In the genomic region with DNA sequence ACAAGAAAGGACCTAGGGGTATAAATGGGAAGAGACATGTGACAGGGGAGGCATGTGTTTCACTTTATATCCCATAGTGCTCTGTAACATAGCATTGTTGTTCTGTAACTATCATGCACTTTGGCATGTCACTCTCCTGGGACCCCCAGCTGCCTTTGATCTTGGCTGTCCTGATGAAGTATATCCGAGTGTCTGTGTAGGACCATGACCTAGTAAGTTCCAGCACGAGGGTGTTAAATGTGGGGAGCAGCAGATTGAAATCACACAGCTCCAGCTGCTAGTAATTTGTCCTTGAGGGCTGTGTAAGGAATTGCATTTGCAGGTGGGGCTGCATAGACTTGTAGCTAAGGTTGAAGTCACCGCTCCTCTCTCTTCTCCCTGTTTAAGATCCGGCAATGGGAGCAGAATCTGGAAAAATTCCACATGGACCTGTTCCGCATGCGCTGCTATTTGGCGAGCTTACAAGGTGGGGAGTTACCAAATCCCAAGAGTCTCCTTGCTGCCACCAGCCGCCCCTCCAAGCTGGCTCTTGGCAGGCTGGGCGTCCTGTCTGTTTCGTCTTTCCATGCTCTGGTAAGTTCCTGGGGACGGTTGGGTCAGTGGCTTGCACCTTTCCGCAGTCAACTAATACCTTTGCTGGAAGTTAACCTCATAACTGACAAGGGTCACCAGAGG, we compare ENCODE assay signal across 26 mouse cellular contexts.
DNase-seq lines count a peak whose midpoint lies in the region; ATAC-seq and TF ChIP-seq lines count a peak whose summit lies in the region.
"Had no signal": no experiment of that assay in that cellular context is flagged by ENCODE, and none has a peak within 500 bp of the region (broad histone marks: within the 10 kb centered on the region; RNA-seq: fewer than 3 reads in every experiment).

No protein-coding gene starts in this region.

- H3K36me3 ChIP-seq in forebrain, postnatal 0 days (ENCODE audit: insufficient read depth), result 0 out of 2 replicates have a peak, but pooled peaks cover 14% of the 10 kb centered on the region
- H3K36me3 ChIP-seq in forebrain, embryonic 15.5 days, result peaks cover 14% of the 10 kb centered on the region
- peaks cover 28% of the 10 kb centered on the region; the same call in 1 of the 2 replicates for H3K36me3 ChIP-seq in limb, embryonic 12.5 days
- H3K36me3 ChIP-seq: forebrain, embryonic 12.5 days; heart, embryonic 13.5 days; hindbrain, embryonic 13.5 days; liver, embryonic 15.5 days; neural tube, embryonic 15.5 days had no signal

- no peak overlapping the region for H3K4me2 ChIP-seq in forebrain, postnatal 0 days (ENCODE audit: low read depth)
- H3K4me2 ChIP-seq in forebrain, embryonic 15.5 days (replicated peaks), result no peak overlapping the region
- H3K4me2 ChIP-seq in limb, embryonic 12.5 days, result no peak overlapping the region
- H3K4me2 ChIP-seq: forebrain, embryonic 12.5 days; heart, embryonic 13.5 days; hindbrain, embryonic 13.5 days; liver, embryonic 15.5 days; neural tube, embryonic 15.5 days had no signal

- no peak overlapping the region for H3K4me3 ChIP-seq in forebrain, postnatal 0 days (ENCODE audit: low read depth, low read length)
- H3K4me3 ChIP-seq in forebrain, embryonic 15.5 days, result no peak overlapping the region
- no peak overlapping the region for H3K4me3 ChIP-seq in limb, embryonic 12.5 days (replicated peaks)
- H3K4me3 ChIP-seq: erythroblast, embryonic 14.5 days; forebrain, embryonic 12.5 days; heart, adult 2 months; heart, embryonic 13.5 days; hindbrain, embryonic 13.5 days; liver, embryonic 15.5 days; neural tube, embryonic 15.5 days had no signal

- no peaks in the 10 kb centered on the region for H3K9me3 ChIP-seq in forebrain, postnatal 0 days (ENCODE audit: low read length)
- H3K9me3 ChIP-seq in forebrain, embryonic 15.5 days, result no peaks in the 10 kb centered on the region
- H3K9me3 ChIP-seq in limb, embryonic 12.5 days, result no peaks in the 10 kb centered on the region
- H3K9me3 ChIP-seq: forebrain, embryonic 12.5 days; heart, embryonic 13.5 days; hindbrain, embryonic 13.5 days; liver, embryonic 15.5 days; neural tube, embryonic 15.5 days had no signal

- no peak for TF ChIP-seq CTCF in forebrain, postnatal 0 days (IDR thresholded peaks at IDR 0.05; ENCODE audit: low read depth)
- TF ChIP-seq CTCF in brain, embryonic 14.5 days (IDR thresholded peaks at IDR 0.05; ENCODE audit: borderline replicate concordance, extremely low read depth, insufficient read depth, insufficient read length), result no peak

- 51% methylated on average over 12 of the region's 12 CpGs for WGBS in forebrain, postnatal 0 days
- WGBS in forebrain, embryonic 15.5 days, result 71% methylated on average over 12 of the region's 12 CpGs
- WGBS in limb, embryonic 12.5 days, result 50% methylated on average over 12 of the region's 12 CpGs

- ATAC-seq in forebrain, postnatal 0 days, result no peak
- ATAC-seq in forebrain, embryonic 15.5 days (replicated peaks), result no peak
- ATAC-seq in limb, embryonic 12.5 days (ENCODE audit: insufficient number of reproducible peaks, insufficient read depth, low FRiP score, low TSS enrichment, low read depth), result peak; percentile 77
- ATAC-seq: inflammation-experienced regulatory T-cells, adult 6 months had no signal

- no peak overlapping the region for H3K27ac ChIP-seq in forebrain, postnatal 0 days (ENCODE audit: low read depth, low read length)
- no peak overlapping the region for H3K27ac ChIP-seq in forebrain, embryonic 15.5 days (replicated peaks)
- no peak overlapping the region for H3K27ac ChIP-seq in limb, embryonic 12.5 days
- H3K27ac ChIP-seq: forebrain, embryonic 12.5 days; heart, adult 2 months; heart, embryonic 13.5 days; hindbrain, embryonic 13.5 days; kidney, postnatal 0 days; liver, embryonic 15.5 days; macrophage; neural tube, embryonic 15.5 days had no signal

- H3K27me3 ChIP-seq in forebrain, postnatal 0 days (ENCODE audit: insufficient read depth, low read length), result no peaks in the 10 kb centered on the region
- no peaks in the 10 kb centered on the region for H3K27me3 ChIP-seq in forebrain, embryonic 15.5 days
- H3K27me3 ChIP-seq in limb, embryonic 12.5 days, result no peaks in the 10 kb centered on the region
- H3K27me3 ChIP-seq: forebrain, embryonic 12.5 days; heart, embryonic 13.5 days; hindbrain, embryonic 13.5 days; liver, embryonic 15.5 days; neural tube, embryonic 15.5 days had no signal

- H3K9ac ChIP-seq in forebrain, postnatal 0 days, result no peak overlapping the region
- no peak overlapping the region for H3K9ac ChIP-seq in forebrain, embryonic 15.5 days (replicated peaks)
- H3K9ac ChIP-seq in limb, embryonic 12.5 days (replicated peaks), result no peak overlapping the region
- H3K9ac ChIP-seq: forebrain, embryonic 12.5 days; heart, embryonic 13.5 days; hindbrain, embryonic 13.5 days; liver, embryonic 15.5 days; neural tube, embryonic 15.5 days had no signal

- 0 out of 2 replicates have a peak, but pooled peaks cover 5% of the 10 kb centered on the region for H3K4me1 ChIP-seq in forebrain, postnatal 0 days (ENCODE audit: insufficient read depth)
- peaks cover 17% of the 10 kb centered on the region for H3K4me1 ChIP-seq in forebrain, embryonic 15.5 days
- H3K4me1 ChIP-seq in limb, embryonic 12.5 days (replicated peaks), result peaks cover 30% of the 10 kb centered on the region
- H3K4me1 ChIP-seq: forebrain, embryonic 12.5 days; hindbrain, embryonic 13.5 days; liver, embryonic 15.5 days had no signal

- no peak for TF ChIP-seq POLR2A in brain, embryonic 14.5 days (IDR thresholded peaks at IDR 0.05; ENCODE audit: borderline replicate concordance, extremely low read depth, insufficient read depth, insufficient read length, poor library complexity, severe bottlenecking)

- DNase-seq in forebrain, postnatal 0 days, result peak; percentile 44
- peak; percentile 36 for DNase-seq in brain, embryonic 14.5 days (ENCODE audit: low read depth)
- peak; percentile 32 for DNase-seq in embryo, embryonic 11 days
- no peak for DNase-seq in adrenal gland, postnatal 10 days
- DNase-seq in right cerebral cortex, postnatal 36 days (ENCODE audit: low spot score in 2 of 2), result no peak
- DNase-seq: adrenal gland, adult 2 months; B cell, adult 2 months; cerebellum, adult 9-10 months; gastrocnemius, postnatal 25 days; heart, adult 2 months; heart, postnatal 14 days; kidney, adult 2 months; layer of hippocampus, adult 9-11 months; thymus, adult 18-20 months; thymus, postnatal 36 days had no signal

Comparison
In these comparisons a context has a peak if more than half of its experiments do, and no peak if none do; other contexts are left out.
1. DNase-seq: peak in forebrain, postnatal 0 days (single experiment), brain, embryonic 14.5 days (single experiment) and embryo, embryonic 11 days (single experiment); none in adrenal gland, postnatal 10 days (single experiment) and right cerebral cortex, postnatal 36 days (0 of 2).